Mouse (Mus musculus) thymus, adult 2 months (tissue): Measurements from ENCODE around the gene Plcz1.

Source experiments
- CTCF ChIP-seq: fragments of 200-500 bp; IDR thresholded peaks from 2 replicates; pipeline ENCODE4 v1.5.1; 2012; ENCODE audit warnings: mild to moderate bottlenecking, control low read depth, low read length, moderate library complexity, borderline replicate concordance; ENCODE audit not compliant: control insufficient read depth, poor library complexity, insufficient read depth; ENCODE audit errors: extremely low read depth
- POLR2A ChIP-seq: fragments of 200-500 bp; IDR thresholded peaks from 2 replicates; pipeline ENCODE4 v1.6.1; 2012; ENCODE audit warnings: mild to moderate bottlenecking, low read length, control low read depth, moderate library complexity; ENCODE audit not compliant: control insufficient read depth, poor library complexity, insufficient read depth; ENCODE audit errors: extremely low read depth

GRCm38 (mm10) chr6:140080933-140081332 lies 39.7 kb upstream of the Plcz1 start:
- TF ChIP-seq POLR2A (no peak), CTCF (no peak)
